Mouse (Mus musculus) ES-Bruce4 (cell line): ENCODE measurements around the gene Plin5.

Source experiments
- CTCF ChIP-seq: IDR thresholded peaks from one replicate; pipeline ENCODE4 v1.8.1; 2011; ENCODE audit warnings: low read depth, low read length
- EP300 ChIP-seq: IDR thresholded peaks from 2 replicates; pipeline ENCODE4 v1.6.1; 2011; ENCODE audit warnings: low read depth, low read length; ENCODE audit not compliant: insufficient read depth

DNA sequence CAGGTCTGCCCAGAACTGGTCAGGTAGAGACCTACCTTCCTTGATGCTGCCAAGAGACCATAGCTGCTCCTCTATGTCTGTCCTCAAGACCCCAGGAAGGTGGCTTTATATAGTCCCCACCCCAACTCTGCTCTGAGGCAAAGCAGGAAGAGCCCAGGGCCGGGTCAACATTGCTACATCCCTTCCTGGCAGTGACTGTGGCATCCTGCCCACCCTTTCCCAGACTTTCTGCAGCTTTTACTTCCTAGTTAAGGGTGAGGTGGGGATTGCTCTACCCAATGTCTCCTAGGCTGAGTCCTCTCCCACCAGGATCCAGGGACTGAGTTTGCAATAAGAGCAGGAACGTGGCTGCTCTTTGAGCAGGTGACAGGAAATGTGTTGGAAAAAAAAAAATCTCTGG, 4.4 kb upstream of the Plin5 start, which contains the start of gene Lrg1:
- TF ChIP-seq EP300, result no peak
- TF ChIP-seq CTCF, result no peak
